Mouse (Mus musculus) testis, adult 2 months (tissue): ENCODE data around the gene B3gat2.

ENCODE experiments used
- CTCF ChIP-seq: fragments of 200-500 bp; IDR thresholded peaks from 2 replicates; pipeline ENCODE4 v1.5.1; 2012; ENCODE audit warnings: low read depth, mild to moderate bottlenecking, inconsistent platforms, low read length, moderate library complexity; ENCODE audit not compliant: control insufficient read depth, insufficient read depth, insufficient replicate concordance
- POLR2A ChIP-seq: fragments of 200-500 bp; IDR thresholded peaks from 2 replicates; pipeline ENCODE4 v1.6.1; 2012; ENCODE audit warnings: low read depth, mild to moderate bottlenecking, inconsistent platforms, low read length, moderate library complexity; ENCODE audit not compliant: control insufficient read depth

- TF ChIP-seq CTCF: no peak
- no peak for TF ChIP-seq POLR2A
These were observed 121.1 kb downstream of the B3gat2 start for GRCm38 (mm10) chr1:23882681-23883080.
